29 mouse cellular contexts compared by ENCODE assay signal in the genomic region with DNA sequence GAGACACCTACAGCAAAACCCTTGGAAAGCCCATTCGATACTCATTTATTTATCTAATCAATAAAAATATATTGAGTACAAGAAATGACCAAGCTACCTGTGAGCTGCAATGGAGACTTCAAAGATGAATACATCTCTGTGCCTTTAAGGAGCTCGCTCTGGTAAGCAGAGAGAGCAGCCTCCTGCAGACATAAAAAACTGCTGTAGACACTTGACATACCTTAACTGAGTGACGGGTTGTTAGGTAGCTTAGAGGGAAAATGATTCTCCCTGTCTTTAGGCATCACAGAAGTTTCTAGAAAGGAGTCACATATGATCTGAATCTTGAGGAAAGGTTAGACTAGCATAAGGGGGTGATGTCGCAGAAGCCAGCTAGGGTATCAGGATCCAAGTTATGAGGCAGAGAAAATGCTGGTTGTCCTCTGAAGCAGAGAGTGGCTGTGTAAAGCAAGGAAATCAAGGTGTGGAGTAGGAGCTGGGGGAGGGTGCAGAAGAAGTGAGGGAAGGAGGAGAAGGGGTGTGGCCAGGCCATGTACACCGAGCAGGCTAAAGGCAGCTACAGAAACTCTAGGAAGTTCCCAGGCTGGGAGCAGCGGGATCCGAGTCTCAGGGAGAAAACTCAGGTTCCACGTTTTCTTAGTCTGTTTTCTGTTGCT.
DNase-seq lines count a peak whose midpoint lies in the region; ATAC-seq and TF ChIP-seq lines count a peak whose summit lies in the region.
"Had no signal": no experiment of that assay in that cellular context is flagged by ENCODE, and none has a peak within 500 bp of the region (broad histone marks: within the 10 kb centered on the region; RNA-seq: fewer than 3 reads in every experiment).

No protein-coding gene starts in this region.

- WGBS in lung, embryonic 15.5 days, result 28% methylated on average over 8 of the region's 8 CpGs
- WGBS in intestine, embryonic 16.5 days, result 38% methylated on average over 8 of the region's 8 CpGs
- WGBS in stomach, postnatal 0 days, result 43% methylated on average over 8 of the region's 8 CpGs

- no peaks in the 10 kb centered on the region for H3K27me3 ChIP-seq in lung, embryonic 15.5 days
- H3K27me3 ChIP-seq in intestine, embryonic 16.5 days (replicated peaks; ENCODE audit: control insufficient read depth, insufficient read depth, low read length), result no peaks in the 10 kb centered on the region
- no peaks in the 10 kb centered on the region for H3K27me3 ChIP-seq in stomach, postnatal 0 days (ENCODE audit: control insufficient read depth, insufficient read depth, low read length)
- H3K27me3 ChIP-seq: embryonic facial prominence, embryonic 12.5 days had no signal

- peaks cover 17% of the 10 kb centered on the region for H3K4me1 ChIP-seq in lung, embryonic 15.5 days
- peaks cover 9% of the 10 kb centered on the region for H3K4me1 ChIP-seq in intestine, embryonic 16.5 days (ENCODE audit: control insufficient read depth, insufficient read depth, low read length)
- no peaks in the 10 kb centered on the region for H3K4me1 ChIP-seq in stomach, postnatal 0 days (replicated peaks; ENCODE audit: control insufficient read depth, insufficient read depth)
- H3K4me1 ChIP-seq: embryonic facial prominence, embryonic 12.5 days had no signal

- H3K9ac ChIP-seq in lung, embryonic 15.5 days, result no peak overlapping the region
- H3K9ac ChIP-seq in intestine, embryonic 16.5 days (ENCODE audit: low read depth, low read length), result no peak overlapping the region
- no peak overlapping the region for H3K9ac ChIP-seq in stomach, postnatal 0 days (ENCODE audit: low read length)
- H3K9ac ChIP-seq: embryonic facial prominence, embryonic 12.5 days; forebrain, embryonic 15.5 days; heart, embryonic 13.5 days; hindbrain, embryonic 14.5 days; limb, embryonic 12.5 days; neural tube, embryonic 13.5 days had no signal

- TF ChIP-seq EP300 in stomach, postnatal 0 days (optimal IDR thresholded peaks at IDR 0.05), result no peak

- TF ChIP-seq CTCF in stomach, postnatal 0 days (IDR thresholded peaks at IDR 0.05; ENCODE audit: low read depth), result no peak
- TF ChIP-seq CTCF in layer of hippocampus, adult 2 months (conservative IDR thresholded peaks at IDR 0.05), result no peak

- H3K4me3 ChIP-seq in lung, embryonic 15.5 days, result no peak overlapping the region
- H3K4me3 ChIP-seq in intestine, embryonic 16.5 days (ENCODE audit: low read length), result no peak overlapping the region
- H3K4me3 ChIP-seq in stomach, postnatal 0 days (ENCODE audit: low read depth, low read length), result no peak overlapping the region
- no peak overlapping the region for H3K4me3 ChIP-seq in layer of hippocampus, adult 2 months
- H3K4me3 ChIP-seq: embryonic facial prominence, embryonic 12.5 days; forebrain, embryonic 15.5 days; gastrocnemius, adult 2 months; heart, embryonic 13.5 days; limb, embryonic 12.5 days; midbrain, embryonic 10.5 days; myocyte; neural tube, embryonic 13.5 days had no signal

- H3K27ac ChIP-seq in lung, embryonic 15.5 days, result peak overlapping the region; percentile 46
- peak overlapping the region; percentile 67 for H3K27ac ChIP-seq in intestine, embryonic 16.5 days (ENCODE audit: low read length)
- no peak overlapping the region for H3K27ac ChIP-seq in stomach, postnatal 0 days (replicated peaks)
- H3K27ac ChIP-seq in layer of hippocampus, adult 2 months, result no peak overlapping the region
- H3K27ac ChIP-seq: embryonic facial prominence, embryonic 12.5 days; forebrain, embryonic 15.5 days; gastrocnemius, adult 2 months; heart, embryonic 13.5 days; hindbrain, embryonic 14.5 days; limb, embryonic 12.5 days; midbrain, embryonic 10.5 days; neural tube, embryonic 13.5 days had no signal

- ATAC-seq in lung, embryonic 15.5 days (ENCODE audit: borderline replicate concordance, extremely low read depth, low FRiP score, low TSS enrichment), result peak; percentile 65
- ATAC-seq in intestine, embryonic 16.5 days, result peak; percentile 81
- peak; percentile 57; the same call in 1 of the 2 replicates for ATAC-seq in stomach, postnatal 0 days (ENCODE audit: low FRiP score, low TSS enrichment)
- ATAC-seq: forebrain, embryonic 15.5 days; Patski had no signal

- H3K9me3 ChIP-seq in lung, embryonic 15.5 days, result no peaks in the 10 kb centered on the region
- no peaks in the 10 kb centered on the region for H3K9me3 ChIP-seq in intestine, embryonic 16.5 days (ENCODE audit: control insufficient read depth, low read length)
- no peaks in the 10 kb centered on the region for H3K9me3 ChIP-seq in stomach, postnatal 0 days (ENCODE audit: control insufficient read depth, low read length)
- H3K9me3 ChIP-seq: embryonic facial prominence, embryonic 12.5 days; forebrain, embryonic 15.5 days; heart, embryonic 13.5 days; limb, embryonic 12.5 days; midbrain, embryonic 10.5 days; neural tube, embryonic 13.5 days had no signal

- H3K36me3 ChIP-seq in lung, embryonic 15.5 days, result no peaks in the 10 kb centered on the region
- H3K36me3 ChIP-seq in intestine, embryonic 16.5 days (ENCODE audit: control insufficient read depth, insufficient read depth, low read length), result no peaks in the 10 kb centered on the region
- H3K36me3 ChIP-seq in stomach, postnatal 0 days (ENCODE audit: control insufficient read depth, insufficient read depth, low read length), result no peaks in the 10 kb centered on the region
- H3K36me3 ChIP-seq: embryonic facial prominence, embryonic 12.5 days; forebrain, embryonic 15.5 days; heart, embryonic 13.5 days; limb, embryonic 12.5 days; midbrain, embryonic 10.5 days; neural tube, embryonic 13.5 days had no signal

- DNase-seq in lung, postnatal 25 days (ENCODE audit: low spot score), result no peak
- DNase-seq in R1 (ENCODE audit: low read depth, low spot score), result peak; percentile 37
- peak; percentile 43 for DNase-seq in stomach, postnatal 0 days (ENCODE audit: low spot score)
- DNase-seq in cerebellum, adult 9-10 months, result no peak
- no peak for DNase-seq in layer of hippocampus, adult 2 months (ENCODE audit: low spot score in 2 of 2)
- DNase-seq: adrenal gland, postnatal 14 days; cerebellum, adult 11 months; cerebellum, adult 9-11 months; embryo, embryonic 11 days; gastrocnemius, adult 2 months; gastrocnemius, postnatal 36 days; heart, postnatal 10 days; kidney, adult 9 months; kidney, postnatal 10 days; layer of hippocampus, adult 9-11 months; thymus, adult 18-20 months; thymus, postnatal 25 days had no signal

- H3K4me2 ChIP-seq in lung, embryonic 15.5 days, result no peak overlapping the region
- H3K4me2 ChIP-seq in intestine, embryonic 16.5 days (ENCODE audit: low read depth, low read length), result no peak overlapping the region
- no peak overlapping the region for H3K4me2 ChIP-seq in stomach, postnatal 0 days (replicated peaks; ENCODE audit: low read depth)
- H3K4me2 ChIP-seq: embryonic facial prominence, embryonic 12.5 days; forebrain, embryonic 15.5 days; heart, embryonic 13.5 days; hindbrain, embryonic 14.5 days; limb, embryonic 12.5 days; liver, embryonic 11.5 days; neural tube, embryonic 13.5 days had no signal

Comparison
In these comparisons a context has a peak if more than half of its experiments do, and no peak if none do; other contexts are left out.
1. H3K27ac ChIP-seq: peak in lung, embryonic 15.5 days (single experiment) and intestine, embryonic 16.5 days (single experiment); none in stomach, postnatal 0 days (single experiment) and layer of hippocampus, adult 2 months (single experiment).
2. DNase-seq: peak in R1 (single experiment) and stomach, postnatal 0 days (single experiment); none in lung, postnatal 25 days (single experiment), cerebellum, adult 9-10 months (single experiment) and layer of hippocampus, adult 2 months (0 of 2).
3. Peak in every context shown above with its lines, with median percentiles within 50 percentile points of each other: ATAC-seq.